12 mouse cellular contexts compared by ENCODE assay signal in genomic region chr1:166126795-166127194, GRCm38 (mm10). TPM values are rescaled to one million over a fixed set of nuclear protein-coding genes. Genes with fewer than 3 reads are reported as not detected.
A peak's percentile ranks its signal among the peaks of the same experiment; 100 is the strongest.
DNase-seq lines count a peak whose midpoint lies in the region; ATAC-seq lines count a peak whose summit lies in the region.
"Had no signal": no experiment of that assay in that cellular context is flagged by ENCODE, and none has a peak within 500 bp of the region (broad histone marks: within the 10 kb centered on the region; RNA-seq: fewer than 3 reads in every experiment).

No protein-coding gene starts in this region.

- no peak overlapping the region for H3K9ac ChIP-seq in midbrain, embryonic 11.5 days (ENCODE audit: low read length)
- H3K9ac ChIP-seq: forebrain, embryonic 13.5 days; liver, embryonic 13.5 days had no signal

- H3K27me3 ChIP-seq in heart, embryonic 10.5 days (ENCODE audit: insufficient read depth, poor library complexity, severe bottlenecking) = no peaks in the 10 kb centered on the region
- H3K27me3 ChIP-seq in limb, embryonic 10.5 days (ENCODE audit: low read depth, poor library complexity, severe bottlenecking) = no peaks in the 10 kb centered on the region
- H3K27me3 ChIP-seq in midbrain, embryonic 11.5 days (ENCODE audit: control insufficient read depth, insufficient read depth, low read length) = no peaks in the 10 kb centered on the region
- H3K27me3 ChIP-seq: forebrain, embryonic 13.5 days; liver, embryonic 13.5 days had no signal

- no peak for ATAC-seq in midbrain, embryonic 11.5 days (ENCODE audit: low FRiP score)
- ATAC-seq: forebrain, embryonic 13.5 days had no signal

- H3K36me3 ChIP-seq in heart, embryonic 10.5 days = peaks cover 32% of the 10 kb centered on the region
- H3K36me3 ChIP-seq in limb, embryonic 10.5 days = no peaks in the 10 kb centered on the region
- no peaks in the 10 kb centered on the region for H3K36me3 ChIP-seq in midbrain, embryonic 11.5 days (ENCODE audit: control insufficient read depth, insufficient read depth, low read length)
- H3K36me3 ChIP-seq: liver, embryonic 13.5 days had no signal

- DNase-seq in gastrocnemius, adult 18-20 months (ENCODE audit: low spot score) = peak; percentile 33
- no peak for DNase-seq in gastrocnemius, postnatal 4 days (ENCODE audit: low spot score in 2 of 2)
- DNase-seq in R1 (ENCODE audit: low read depth, low spot score) = peak; percentile 97
- peak; percentile 82 for DNase-seq in heart, embryonic 10.5 days (ENCODE audit: low spot score)
- DNase-seq in limb, embryonic 10.5 days (ENCODE audit: low spot score) = no peak
- DNase-seq in urinary bladder, postnatal 36 days (ENCODE audit: low spot score in 2 of 2) = no peak
- DNase-seq in midbrain, embryonic 11.5 days (ENCODE audit: low spot score, missing footprints) = no peak
- no peak for DNase-seq in urinary bladder, adult 18-20 months (ENCODE audit: low spot score in 2 of 2)
- DNase-seq: kidney, postnatal 25 days; liver, embryonic 13.5 days had no signal

- H3K4me2 ChIP-seq in midbrain, embryonic 11.5 days = no peak overlapping the region
- H3K4me2 ChIP-seq: forebrain, embryonic 13.5 days; liver, embryonic 13.5 days had no signal

- H3K4me3 ChIP-seq in heart, embryonic 10.5 days = peak overlapping the region; percentile 59
- peak overlapping the region; percentile 25; the same call in 1 of the 2 replicates for H3K4me3 ChIP-seq in limb, embryonic 10.5 days
- no peak overlapping the region for H3K4me3 ChIP-seq in midbrain, embryonic 11.5 days (ENCODE audit: low read depth, low read length)
- H3K4me3 ChIP-seq: forebrain, embryonic 13.5 days; liver, embryonic 13.5 days had no signal

- H3K4me1 ChIP-seq in heart, embryonic 10.5 days = peaks cover 65% of the 10 kb centered on the region
- H3K4me1 ChIP-seq in limb, embryonic 10.5 days = peaks cover 38% of the 10 kb centered on the region
- no peaks in the 10 kb centered on the region for H3K4me1 ChIP-seq in midbrain, embryonic 11.5 days (ENCODE audit: control insufficient read depth, insufficient read depth, low read length)
- H3K4me1 ChIP-seq: forebrain, embryonic 13.5 days had no signal

- no peaks in the 10 kb centered on the region for H3K9me3 ChIP-seq in heart, embryonic 10.5 days
- no peaks in the 10 kb centered on the region for H3K9me3 ChIP-seq in limb, embryonic 10.5 days (replicated peaks)
- no peaks in the 10 kb centered on the region; the same call in 1 of the 2 replicates for H3K9me3 ChIP-seq in midbrain, embryonic 11.5 days (ENCODE audit: control insufficient read depth, low read length)
- H3K9me3 ChIP-seq: forebrain, embryonic 13.5 days; liver, embryonic 13.5 days had no signal

- peak overlapping the region; percentile 92 for H3K27ac ChIP-seq in heart, embryonic 10.5 days
- peak overlapping the region; percentile 83 for H3K27ac ChIP-seq in limb, embryonic 10.5 days
- H3K27ac ChIP-seq in midbrain, embryonic 11.5 days (ENCODE audit: low read depth, low read length) = no peak overlapping the region
- H3K27ac ChIP-seq: forebrain, embryonic 13.5 days; liver, embryonic 13.5 days had no signal

- WGBS in heart, embryonic 10.5 days = 18% methylated on average over 9 of the region's 9 CpGs
- WGBS in limb, embryonic 10.5 days = 55% methylated on average over 9 of the region's 9 CpGs
- 69% methylated on average over 9 of the region's 9 CpGs for WGBS in midbrain, embryonic 11.5 days

RNA-seq across cellular contexts. Expression of gene Dusp27, which starts 0.9 kb away (rescaled TPM):
- 10 to 100 TPM; 59.5 to 83.2 TPM for total RNA-seq in gastrocnemius, adult 18-20 months (2021)
- total RNA-seq in gastrocnemius, postnatal 4 days (2021) = 100 to 1,000 TPM; 115 to 133 TPM
- 38.2 and 64.9 TPM in 2 replicates for polyA plus RNA-seq in heart, embryonic 10.5 days (2016; fragmentation: Nextera tagmentation; extraction: Ambion mirVana)
- 1.8 and 2.4 TPM in 2 replicates for polyA plus RNA-seq in limb, embryonic 10.5 days (2016; fragmentation: Nextera tagmentation; extraction: Ambion mirVana)
- polyA plus RNA-seq in midbrain, embryonic 11.5 days (2014; fragmentation: Nextera tagmentation; extraction: Ambion mirVana) = 2.3 and 2.4 TPM in 2 replicates
- total RNA-seq: common myeloid progenitor, adult 5-6 weeks had no signal

RNA-seq across cellular contexts. Expression of gene Gpa33, which starts 3.2 kb away (rescaled TPM):
- not detected for total RNA-seq in gastrocnemius, adult 18-20 months (2021)
- total RNA-seq in gastrocnemius, postnatal 4 days (2021) = not detected
- polyA plus RNA-seq in heart, embryonic 10.5 days (2016; fragmentation: Nextera tagmentation; extraction: Ambion mirVana) = 0.15 and 0.20 TPM in 2 replicates
- 0.18 and 0.19 TPM in 2 replicates for polyA plus RNA-seq in limb, embryonic 10.5 days (2016; fragmentation: Nextera tagmentation; extraction: Ambion mirVana)
- polyA plus RNA-seq in midbrain, embryonic 11.5 days (2014; fragmentation: Nextera tagmentation; extraction: Ambion mirVana) = 0.17 and 0.38 TPM in 2 replicates
- total RNA-seq: common myeloid progenitor, adult 5-6 weeks had no signal
- polyA plus RNA-seq: forebrain, embryonic 13.5 days; liver, embryonic 13.5 days had no signal

Comparison
In these comparisons a context has a peak if more than half of its experiments do, and no peak if none do; other contexts are left out.
1. DNase-seq: peak in gastrocnemius, adult 18-20 months (single experiment), R1 (single experiment) and heart, embryonic 10.5 days (single experiment); none in gastrocnemius, postnatal 4 days (0 of 2), limb, embryonic 10.5 days (single experiment), urinary bladder, postnatal 36 days (0 of 2), midbrain, embryonic 11.5 days (single experiment) and urinary bladder, adult 18-20 months (0 of 2).
2. RNA of gene Dusp27, which starts 0.9 kb away (polyA plus RNA-seq): 38.2 to 64.9 TPM in heart, embryonic 10.5 days; 1.8 to 2.4 TPM in limb, embryonic 10.5 days and 2.3 to 2.4 TPM in midbrain, embryonic 11.5 days; every median in the first group is over 10 times any median in the second.